Mouse (Mus musculus) embryonic facial prominence, embryonic 13.5 days (tissue): ENCODE measurements around the gene Etv6. TPM values are rescaled to one million over a fixed set of nuclear protein-coding genes. Genes with fewer than 3 reads are reported as not detected.

Experiments
- ATAC-seq: fragments of 200-750 bp; cut with Nextera tagmentation; 2 replicates; pipeline ENCODE4 v1.8.0; 2017; ENCODE audit warnings: low read depth; ENCODE audit not compliant: insufficient number of reproducible peaks, insufficient read depth, low FRiP score, low TSS enrichment
- H3K27ac ChIP-seq: fragments of 300-500 bp; sonication (generic); 2 replicates; pipeline ENCODE4 v1.5.1; 2015; ENCODE audit warnings: moderate library complexity, mild to moderate bottlenecking, inconsistent platforms
- H3K27me3 ChIP-seq: fragments of 300-500 bp; sonication (generic); 2 replicates; pipeline ENCODE4 v1.6.1; 2015; ENCODE audit warnings: mild to moderate bottlenecking, inconsistent platforms
- H3K36me3 ChIP-seq: fragments of 300-500 bp; sonication (generic); 2 replicates; pipeline ENCODE4 v1.6.1; 2015; ENCODE audit warnings: mild to moderate bottlenecking, inconsistent platforms
- H3K4me1 ChIP-seq: fragments of 300-500 bp; sonication (generic); 2 replicates; pipeline ENCODE4 v1.6.1; 2015; ENCODE audit warnings: inconsistent platforms
- H3K4me2 ChIP-seq: fragments of 300-500 bp; sonication (generic); 2 replicates; pipeline ENCODE4 v1.6.1; 2015; ENCODE audit warnings: moderate library complexity, mild to moderate bottlenecking, inconsistent platforms
- H3K4me3 ChIP-seq: fragments of 300-500 bp; sonication (generic); 2 replicates; pipeline ENCODE4 v1.5.1; 2015; ENCODE audit warnings: mild to moderate bottlenecking, inconsistent platforms
- H3K9ac ChIP-seq: fragments of 300-500 bp; sonication (generic); 2 replicates; pipeline ENCODE4 v1.6.1; 2015; ENCODE audit warnings: mild to moderate bottlenecking, inconsistent platforms
- H3K9me3 ChIP-seq: fragments of 300-500 bp; sonication (generic); 2 replicates; pipeline ENCODE4 v1.6.1; 2016; ENCODE audit warnings: inconsistent platforms
- WGBS: fragments of 180-500 bp; shearing (Covaris S2); methylation state at CpG from one replicate; pipeline ENCODE4 v1.1.7; 2015; ENCODE audit warnings: mixed read lengths; 5-methylcytosine and 5-hydroxymethylcytosine counted together
- polyA plus RNA-seq: library from polyadenylated mRNA; unstranded; fragments of >200 nt; fragmentation: Nextera tagmentation; extraction: Ambion mirVana; gene quantifications from 2 replicates; pipeline ENCODE4 v1.2.1, GENCODE M21; 2015

The Etv6 gene
- polyA plus RNA-seq, 1 experiment from 2014 or later = 16.1 TPM

DNA sequence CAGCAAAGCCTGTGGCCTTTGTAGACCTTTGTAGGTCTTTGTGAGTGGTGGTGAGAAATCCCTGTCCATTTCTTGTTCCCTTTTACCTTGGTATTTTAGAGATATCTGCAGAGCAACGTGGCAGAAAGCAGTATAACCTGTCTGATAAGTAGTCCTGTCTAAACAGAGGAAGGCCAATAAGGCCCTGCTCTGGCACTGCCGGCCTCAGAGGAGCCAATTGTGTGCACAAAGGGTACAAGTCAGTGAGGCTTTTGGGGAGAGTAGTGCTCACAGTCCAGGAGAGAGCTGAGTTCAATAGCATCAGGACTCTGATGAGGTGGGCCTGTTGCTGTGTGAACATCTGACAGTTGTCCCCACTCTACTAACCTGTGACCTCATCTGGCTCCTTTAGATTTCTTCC, 77.7 kb downstream of the Etv6 start:
- no peaks in the 10 kb centered on the region for H3K9me3 ChIP-seq
- no peaks in the 10 kb centered on the region for H3K27me3 ChIP-seq
- no peak for ATAC-seq
- H3K4me1 ChIP-seq = peaks cover 5% of the 10 kb centered on the region; the same call in 1 of the 2 replicates
- H3K27ac ChIP-seq = no peak overlapping the region
- H3K4me3 ChIP-seq = no peak overlapping the region
- 62% methylated on average over 2 of the region's 2 CpGs for WGBS
- no peak overlapping the region for H3K4me2 ChIP-seq
- no peak overlapping the region for H3K9ac ChIP-seq
- peaks cover 13% of the 10 kb centered on the region for H3K36me3 ChIP-seq

DNA sequence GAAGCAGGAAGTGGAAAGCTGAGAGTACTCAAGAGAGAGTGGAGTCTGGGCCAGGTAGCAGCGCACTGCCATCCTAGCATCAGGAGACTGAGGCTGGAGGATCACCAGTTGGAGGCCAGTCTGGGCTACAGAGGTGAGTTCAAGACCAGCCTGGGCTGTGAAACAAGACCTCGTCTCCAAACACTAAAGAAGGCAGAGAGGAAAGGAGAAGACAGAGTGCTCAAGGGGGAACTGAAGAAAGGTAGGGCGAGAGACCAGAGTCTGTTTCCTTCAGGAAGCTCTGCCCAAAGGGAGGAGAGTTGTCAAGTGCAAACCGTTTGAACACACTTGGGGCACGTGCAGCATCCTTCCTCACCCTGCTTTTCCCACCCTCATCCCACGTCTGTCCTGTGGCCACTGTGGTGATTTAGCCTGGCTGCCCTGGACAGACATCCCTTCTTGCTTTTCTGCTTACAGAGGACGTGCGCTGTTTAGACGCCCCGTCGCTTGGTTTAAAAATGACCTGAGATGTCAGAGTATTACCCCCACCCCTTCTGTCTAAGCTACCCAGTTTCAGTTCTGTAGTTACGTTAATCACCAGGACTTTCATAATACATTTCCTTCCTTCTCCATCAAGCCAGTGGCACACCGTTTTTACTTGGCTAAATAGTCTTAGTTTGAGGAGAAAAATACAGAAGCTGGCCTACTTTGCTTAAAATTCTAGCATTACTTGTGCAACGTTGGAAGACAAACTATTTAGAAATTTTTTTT, 79.9 kb downstream of the Etv6 start:
- Histone ChIP-seq H3K4me3 (no peak overlapping the region), H3K9ac (no peak overlapping the region), H3K36me3 (peaks cover 5% of the 10 kb centered on the region; the same call in 1 of the 2 replicates), H3K27ac (no peak overlapping the region), H3K4me1 (peaks cover 26% of the 10 kb centered on the region), H3K27me3 (no peaks in the 10 kb centered on the region), H3K4me2 (no peak overlapping the region), H3K9me3 (no peaks in the 10 kb centered on the region)
- no peak for ATAC-seq
- 87% methylated on average over 14 of the region's 14 CpGs for WGBS

DNA sequence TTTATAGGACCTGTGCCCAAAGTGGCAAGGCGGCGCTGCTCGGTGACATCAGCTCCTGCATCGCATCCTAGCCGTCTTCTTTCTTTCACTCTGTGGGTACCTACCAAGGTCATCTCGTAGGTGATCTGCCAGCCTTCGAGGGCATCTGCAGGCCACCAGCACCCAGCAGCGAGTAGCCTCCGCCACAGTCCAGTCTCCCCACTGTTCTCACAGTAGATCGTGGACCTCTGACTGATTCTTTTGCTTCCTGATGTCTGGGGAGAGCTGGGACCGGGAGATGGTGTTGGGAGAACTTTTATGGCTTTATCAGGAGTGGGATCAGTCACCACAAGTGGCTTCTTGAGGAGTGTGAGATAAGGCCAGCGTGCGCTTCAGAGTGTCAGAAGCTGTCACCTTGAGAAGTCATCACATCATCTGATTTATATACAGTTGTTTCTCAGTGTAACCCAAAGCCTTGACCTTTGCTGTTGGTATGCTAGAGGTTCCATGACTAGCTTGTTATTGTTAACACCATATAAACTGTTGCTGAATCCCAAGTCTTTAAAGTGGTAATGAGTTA, 82.0 kb downstream of the Etv6 start:
- H3K9me3 ChIP-seq = no peaks in the 10 kb centered on the region
- H3K4me2 ChIP-seq = no peak overlapping the region
- no peak overlapping the region for H3K4me3 ChIP-seq
- no peak for ATAC-seq
- H3K4me1 ChIP-seq = peaks cover 26% of the 10 kb centered on the region
- no peaks in the 10 kb centered on the region for H3K27me3 ChIP-seq
- 89% methylated on average over 13 of the region's 13 CpGs for WGBS
- no peak overlapping the region for H3K27ac ChIP-seq
- H3K9ac ChIP-seq = no peak overlapping the region
- peaks cover 5% of the 10 kb centered on the region; the same call in 1 of the 2 replicates for H3K36me3 ChIP-seq

DNA sequence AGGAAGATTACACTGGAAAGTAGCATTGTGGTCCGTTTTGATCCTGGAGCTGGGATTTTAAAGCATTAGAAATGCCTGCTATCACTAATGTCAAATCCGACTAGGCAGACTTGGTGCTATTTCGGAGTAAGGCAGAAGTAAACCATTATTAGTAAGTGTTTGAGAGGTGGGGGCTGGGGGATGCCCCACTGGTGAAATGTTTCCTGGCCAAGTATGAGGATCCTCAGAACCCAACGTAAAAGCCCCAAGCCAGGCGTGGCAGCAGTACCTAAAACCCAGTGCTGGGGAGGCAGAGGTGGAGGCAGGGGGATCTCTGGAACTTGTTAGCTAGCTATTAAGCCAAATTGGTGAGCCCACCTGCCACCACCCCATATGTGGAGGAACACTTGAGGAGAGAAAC, 83.0 kb downstream of the Etv6 start:
- Histone ChIP-seq H3K4me3 (no peak overlapping the region), H3K36me3 (peaks cover 5% of the 10 kb centered on the region; the same call in 1 of the 2 replicates), H3K4me1 (peaks cover 21% of the 10 kb centered on the region), H3K9me3 (no peaks in the 10 kb centered on the region), H3K27me3 (no peaks in the 10 kb centered on the region), H3K4me2 (no peak overlapping the region), H3K9ac (no peak overlapping the region), H3K27ac (peak overlapping the region; percentile 81; the same call in 1 of the 2 replicates)
- 62% methylated on average over 5 of the region's 5 CpGs for WGBS
- ATAC-seq = no peak

DNA sequence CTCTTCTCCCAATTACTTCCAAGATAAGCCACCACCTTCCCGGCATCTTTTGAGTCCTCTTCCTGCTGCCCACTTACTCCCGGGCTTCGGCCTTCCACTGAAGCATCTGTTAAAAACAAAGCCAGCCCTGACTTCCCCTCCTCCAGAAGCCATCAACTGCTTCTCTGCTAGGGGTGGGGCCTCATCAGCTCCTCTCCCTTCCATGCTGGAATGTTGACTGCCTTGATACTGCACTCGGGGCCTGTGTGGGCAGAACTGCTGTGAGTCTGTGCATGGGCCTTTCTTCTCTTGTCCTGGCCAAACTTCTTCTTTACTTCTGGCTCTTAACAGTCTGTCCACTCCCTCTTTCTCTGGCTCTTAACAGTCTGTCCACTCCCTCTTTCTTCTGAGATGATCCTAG, 83.6 kb downstream of the Etv6 start:
- Histone ChIP-seq H3K9ac (peak overlapping the region; percentile 44; the same call in 1 of the 2 replicates), H3K27me3 (no peaks in the 10 kb centered on the region), H3K4me2 (peak overlapping the region; percentile 20), H3K9me3 (no peaks in the 10 kb centered on the region), H3K36me3 (peaks cover 5% of the 10 kb centered on the region; the same call in 1 of the 2 replicates), H3K4me3 (no peak overlapping the region), H3K4me1 (peaks cover 21% of the 10 kb centered on the region), H3K27ac (peak overlapping the region; percentile 81)
- 9% methylated on average over 4 of the region's 4 CpGs for WGBS
- no peak for ATAC-seq

DNA sequence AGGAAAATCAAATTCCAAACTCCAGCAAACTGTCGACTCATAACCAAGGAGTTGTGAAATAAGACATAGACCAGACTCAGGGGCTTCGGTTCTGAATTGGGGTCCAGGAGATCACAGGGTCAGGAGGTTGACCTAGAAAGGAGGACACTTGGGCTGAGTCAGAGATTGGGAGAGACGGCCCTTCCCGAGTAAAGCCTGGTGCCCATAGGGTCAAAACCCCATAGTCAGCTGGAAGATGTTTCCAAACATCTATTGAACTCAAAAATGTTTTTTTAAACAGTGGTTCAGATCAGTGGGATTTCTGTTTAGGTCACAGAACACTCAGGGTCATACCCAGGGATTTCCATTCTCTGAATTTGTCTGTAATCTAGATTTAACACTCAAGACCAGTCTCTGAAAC, 84.7 kb downstream of the Etv6 start:
- Histone ChIP-seq H3K4me3 (no peak overlapping the region), H3K4me1 (peaks cover 21% of the 10 kb centered on the region), H3K27me3 (no peaks in the 10 kb centered on the region), H3K9me3 (no peaks in the 10 kb centered on the region), H3K4me2 (no peak overlapping the region), H3K27ac (0 out of 2 replicates have a peak overlapping the region, but pooled peaks have one; percentile 81), H3K36me3 (peaks cover 4% of the 10 kb centered on the region; the same call in 1 of the 2 replicates), H3K9ac (no peak overlapping the region)
- 76% methylated on average over 4 of the region's 4 CpGs for WGBS
- ATAC-seq = no peak

DNA sequence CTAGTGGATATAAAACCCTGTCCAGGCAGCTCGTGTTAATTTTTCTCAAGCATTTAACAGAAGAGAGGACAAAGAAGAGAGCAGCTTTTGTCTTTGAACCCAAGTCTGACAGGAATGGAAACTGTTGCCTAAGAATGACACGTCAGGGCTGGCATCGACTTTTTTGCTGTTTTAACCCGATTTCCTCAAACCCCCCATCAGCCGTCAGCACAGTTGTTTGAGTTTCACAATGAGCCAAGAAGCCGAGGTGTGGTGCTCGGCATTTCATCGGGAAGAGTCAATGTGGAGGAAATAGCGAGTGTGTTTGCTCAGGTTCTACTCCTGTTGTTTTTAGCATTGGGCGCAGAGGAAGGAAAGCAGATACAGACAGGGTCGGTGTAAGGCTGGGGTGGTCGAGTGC, 85.2 kb downstream of the Etv6 start:
- Histone ChIP-seq H3K36me3 (no peaks in the 10 kb centered on the region), H3K27me3 (no peaks in the 10 kb centered on the region), H3K9me3 (no peaks in the 10 kb centered on the region), H3K9ac (no peak overlapping the region), H3K4me1 (peaks cover 21% of the 10 kb centered on the region), H3K4me2 (no peak overlapping the region), H3K4me3 (no peak overlapping the region), H3K27ac (no peak overlapping the region)
- 76% methylated on average over 12 of the region's 12 CpGs for WGBS
- no peak for ATAC-seq

DNA sequence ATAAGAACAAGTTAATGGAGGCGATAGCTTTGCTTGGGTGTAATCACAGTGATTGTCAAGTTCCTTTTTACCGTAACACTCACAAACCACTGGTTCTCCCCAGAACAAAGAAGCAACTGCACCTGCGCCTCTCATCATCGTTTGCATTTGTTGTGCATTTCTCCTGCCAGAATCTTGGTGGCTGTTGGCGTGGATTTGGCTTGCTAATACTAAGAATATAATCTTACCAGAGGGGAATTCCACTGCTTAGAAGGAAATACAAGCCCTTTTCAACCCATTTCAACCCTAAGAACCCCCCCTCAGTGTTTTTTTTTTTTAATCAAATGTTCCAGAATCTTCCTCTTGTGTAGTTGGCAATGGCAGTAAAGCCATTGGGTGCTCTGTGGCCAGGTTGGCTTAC, 87.4 kb downstream of the Etv6 start:
- Histone ChIP-seq H3K27ac (no peak overlapping the region), H3K36me3 (no peaks in the 10 kb centered on the region), H3K4me1 (peaks cover 21% of the 10 kb centered on the region), H3K9me3 (no peaks in the 10 kb centered on the region), H3K4me3 (no peak overlapping the region), H3K27me3 (no peaks in the 10 kb centered on the region), H3K9ac (no peak overlapping the region), H3K4me2 (no peak overlapping the region)
- 69% methylated on average over 5 of the region's 5 CpGs for WGBS
- no peak for ATAC-seq

DNA sequence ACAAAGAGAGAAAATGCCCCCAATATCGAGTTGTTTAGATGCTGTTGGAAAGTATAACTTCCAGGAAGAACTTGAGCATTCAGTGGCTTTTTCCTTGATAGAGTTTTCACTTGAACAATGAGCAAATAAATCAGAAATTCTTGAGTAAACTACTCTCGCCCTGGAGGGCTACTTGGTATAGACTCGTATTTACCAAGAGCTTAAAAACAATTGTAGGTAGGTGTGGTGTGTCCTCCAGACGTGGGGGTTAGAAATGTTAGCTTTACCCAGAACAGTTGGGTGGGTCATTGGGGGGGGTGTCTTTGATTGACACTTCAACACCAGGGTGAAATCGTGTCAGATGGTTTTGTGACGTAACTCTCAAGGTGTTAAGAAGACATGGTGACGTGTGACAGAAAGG, 88.0 kb downstream of the Etv6 start:
- no peak for ATAC-seq
- Histone ChIP-seq H3K9me3 (no peaks in the 10 kb centered on the region), H3K9ac (no peak overlapping the region), H3K27ac (no peak overlapping the region), H3K4me1 (peaks cover 18% of the 10 kb centered on the region), H3K4me2 (no peak overlapping the region), H3K4me3 (no peak overlapping the region), H3K36me3 (no peaks in the 10 kb centered on the region), H3K27me3 (no peaks in the 10 kb centered on the region)
- WGBS = 80% methylated on average over 7 of the region's 7 CpGs

DNA sequence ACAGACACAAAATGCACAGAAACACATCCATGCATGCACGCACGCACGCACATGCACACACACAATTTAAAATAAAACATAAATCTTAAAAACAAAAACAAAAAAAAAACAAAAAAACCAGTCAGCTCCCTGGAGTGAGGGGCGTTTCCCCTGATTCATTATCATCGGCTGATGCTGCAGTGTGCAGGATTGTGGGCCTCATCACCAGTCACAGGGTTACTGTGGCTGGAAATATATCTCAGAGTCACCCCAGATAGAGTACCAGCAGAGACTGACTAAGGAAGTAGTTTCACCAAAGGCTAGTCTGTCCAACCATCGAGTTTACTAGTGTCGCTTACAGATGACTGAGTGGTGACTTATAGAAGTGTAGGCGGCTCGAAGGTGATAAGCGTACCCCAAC, 88.8 kb downstream of the Etv6 start:
- peaks cover 5% of the 10 kb centered on the region for H3K36me3 ChIP-seq
- no peak overlapping the region for H3K9ac ChIP-seq
- H3K9me3 ChIP-seq = no peaks in the 10 kb centered on the region
- WGBS = 94% methylated on average over 10 of the region's 10 CpGs
- no peaks in the 10 kb centered on the region for H3K27me3 ChIP-seq
- no peak overlapping the region for H3K27ac ChIP-seq
- no peak overlapping the region for H3K4me2 ChIP-seq
- H3K4me1 ChIP-seq = peaks cover 10% of the 10 kb centered on the region
- H3K4me3 ChIP-seq = no peak overlapping the region
- no peak for ATAC-seq

DNA sequence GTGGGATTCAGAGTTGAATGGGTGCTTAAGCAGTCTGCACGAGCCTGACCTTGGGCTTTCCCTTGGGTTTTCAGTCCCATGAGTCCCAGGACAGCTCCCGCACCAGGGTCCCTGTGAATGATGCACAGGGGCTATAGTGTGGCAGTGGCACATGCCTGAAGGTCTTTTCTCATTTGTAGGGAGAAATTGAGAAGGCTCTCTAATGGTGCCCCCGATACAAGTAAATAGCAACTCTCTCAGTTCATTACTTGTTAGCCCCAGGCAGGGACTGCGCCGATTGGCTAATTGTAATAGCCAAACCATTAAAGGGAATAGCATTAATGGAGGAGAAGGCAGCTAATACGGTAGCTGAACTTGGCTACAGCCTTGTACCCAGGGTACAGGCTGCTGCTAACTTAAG, 92.5 kb downstream of the Etv6 start:
- H3K27me3 ChIP-seq = no peaks in the 10 kb centered on the region
- no peaks in the 10 kb centered on the region for H3K4me1 ChIP-seq
- H3K27ac ChIP-seq = no peak overlapping the region
- H3K9me3 ChIP-seq = no peaks in the 10 kb centered on the region
- 76% methylated on average over 6 of the region's 6 CpGs for WGBS
- H3K4me3 ChIP-seq = no peak overlapping the region
- H3K4me2 ChIP-seq = no peak overlapping the region
- H3K9ac ChIP-seq = no peak overlapping the region
- peaks cover 13% of the 10 kb centered on the region for H3K36me3 ChIP-seq
- ATAC-seq = no peak

DNA sequence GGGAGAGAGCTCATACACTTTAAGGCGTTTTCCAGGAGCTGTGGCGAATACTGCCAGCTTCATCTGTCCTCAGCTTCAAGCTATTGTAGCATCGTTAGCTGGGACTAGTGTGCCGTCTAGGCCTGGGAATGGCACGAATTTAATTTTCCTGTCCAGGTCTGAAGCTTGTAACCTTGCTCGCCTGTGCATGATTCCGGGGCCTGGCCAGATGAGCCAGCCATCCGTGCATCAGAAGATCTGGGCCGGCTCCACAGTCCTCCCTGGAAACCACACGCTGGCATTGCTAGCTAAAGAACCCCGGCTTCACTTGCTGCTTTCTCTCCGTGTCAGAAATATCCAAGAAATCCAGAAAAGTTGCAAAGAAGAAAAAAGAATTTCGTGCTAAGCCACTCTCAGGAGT, 93.1 kb downstream of the Etv6 start:
- H3K9me3 ChIP-seq = no peaks in the 10 kb centered on the region
- no peak overlapping the region for H3K27ac ChIP-seq
- no peak overlapping the region for H3K4me3 ChIP-seq
- no peak overlapping the region for H3K4me2 ChIP-seq
- H3K4me1 ChIP-seq = 0 out of 2 replicates have a peak, but pooled peaks cover under 1% of the 10 kb centered on the region
- ATAC-seq = no peak
- peaks cover 13% of the 10 kb centered on the region for H3K36me3 ChIP-seq
- 92% methylated on average over 13 of the region's 13 CpGs for WGBS
- no peaks in the 10 kb centered on the region for H3K27me3 ChIP-seq
- no peak overlapping the region for H3K9ac ChIP-seq
